Comparison of ENCODE assay signal across 10 mouse cellular contexts in genomic region chr2:112591451-112591871, GRCm38 (mm10).
DNase-seq lines count a peak whose midpoint lies in the region; ATAC-seq and TF ChIP-seq lines count a peak whose summit lies in the region.
"Had no signal": no experiment of that assay in that cellular context is flagged by ENCODE, and none has a peak within 500 bp of the region (broad histone marks: within the 10 kb centered on the region; RNA-seq: fewer than 3 reads in every experiment).

No protein-coding gene starts in this region.

- peak; percentile 36; the same call in 1 of the 2 replicates for ATAC-seq in forebrain, embryonic 13.5 days
- ATAC-seq in forebrain, embryonic 12.5 days (ENCODE audit: low FRiP score), result no peak
- no peak for ATAC-seq in midbrain, embryonic 14.5 days (ENCODE audit: low FRiP score, low TSS enrichment)
- no peak for ATAC-seq in liver, postnatal 0 days

- H3K9me3 ChIP-seq in forebrain, embryonic 13.5 days (replicated peaks), result no peaks in the 10 kb centered on the region
- no peaks in the 10 kb centered on the region for H3K9me3 ChIP-seq in forebrain, embryonic 12.5 days
- H3K9me3 ChIP-seq in ES-E14 (ENCODE audit: control insufficient read depth, insufficient read depth, low read depth, low read length), result no peaks in the 10 kb centered on the region
- H3K9me3 ChIP-seq in midbrain, embryonic 14.5 days (ENCODE audit: control insufficient read depth, low read length), result no peaks in the 10 kb centered on the region
- H3K9me3 ChIP-seq in liver, postnatal 0 days (ENCODE audit: low read length), result no peaks in the 10 kb centered on the region

- no peak for TF ChIP-seq CTCF in liver, postnatal 0 days (IDR thresholded peaks at IDR 0.05; ENCODE audit: low read depth)

- H3K9ac ChIP-seq in forebrain, embryonic 13.5 days, result no peak overlapping the region
- H3K9ac ChIP-seq in forebrain, embryonic 12.5 days, result no peak overlapping the region
- H3K9ac ChIP-seq in ES-E14 (ENCODE audit: insufficient read depth, low read depth, low read length, poor library complexity, severe bottlenecking), result 0 out of 2 replicates have a peak overlapping the region, but pooled peaks have one; percentile 37
- H3K9ac ChIP-seq in midbrain, embryonic 14.5 days (replicated peaks; ENCODE audit: low read length), result no peak overlapping the region
- H3K9ac ChIP-seq in liver, postnatal 0 days (replicated peaks), result no peak overlapping the region
- H3K9ac ChIP-seq: liver, embryonic 14.5 days had no signal

- in situ Hi-C loops in ES-E14 (cut with MboI; ENCODE audit: low sequenced_read_pairs in 2 of 2, unreplicated experiment in 2 of 2), result no loop called here

- DNase-seq in ES-E14 (ENCODE audit: low read depth, low spot score), result no peak
- peak; percentile 87 to 89 for DNase-seq in cerebellum, postnatal 10 days
- DNase-seq in kidney, postnatal 36 days, result peak; percentile 31 to 58
- peak; percentile 53 for DNase-seq in midbrain, embryonic 14.5 days
- DNase-seq in liver, postnatal 0 days, result no peak
- DNase-seq in natural killer cell, adult 2 months (ENCODE audit: low spot score in 2 of 2), result no peak

- no peak overlapping the region for H3K4me3 ChIP-seq in forebrain, embryonic 13.5 days
- no peak overlapping the region for H3K4me3 ChIP-seq in forebrain, embryonic 12.5 days (replicated peaks)
- no peak overlapping the region for H3K4me3 ChIP-seq in ES-E14 (ENCODE audit: insufficient read depth in 1 of 2, low read depth in 1 of 2, low read length in 2 of 2, poor library complexity in 1 of 2, severe bottlenecking in 1 of 2)
- no peak overlapping the region for H3K4me3 ChIP-seq in midbrain, embryonic 14.5 days (replicated peaks; ENCODE audit: low read depth, low read length)
- no peak overlapping the region for H3K4me3 ChIP-seq in liver, postnatal 0 days (ENCODE audit: low read depth, low read length)
- H3K4me3 ChIP-seq: heart, adult 2 months had no signal

- H3K4me2 ChIP-seq in forebrain, embryonic 13.5 days, result no peak overlapping the region
- H3K4me2 ChIP-seq in forebrain, embryonic 12.5 days, result no peak overlapping the region
- H3K4me2 ChIP-seq in midbrain, embryonic 14.5 days (ENCODE audit: low read length), result no peak overlapping the region
- H3K4me2 ChIP-seq in liver, postnatal 0 days (ENCODE audit: low read depth, low read length), result no peak overlapping the region

- peak overlapping the region; percentile 44 for H3K27ac ChIP-seq in forebrain, embryonic 13.5 days
- H3K27ac ChIP-seq in forebrain, embryonic 12.5 days, result no peak overlapping the region
- H3K27ac ChIP-seq in ES-E14 (ENCODE audit: insufficient read depth, low read depth, low read length, poor library complexity, severe bottlenecking), result no peak overlapping the region
- H3K27ac ChIP-seq in midbrain, embryonic 14.5 days (replicated peaks; ENCODE audit: low read depth, low read length), result peak overlapping the region; percentile 3; the same call in 1 of the 2 replicates
- no peak overlapping the region for H3K27ac ChIP-seq in liver, postnatal 0 days (ENCODE audit: low read depth)
- H3K27ac ChIP-seq: heart, adult 2 months; liver, embryonic 14.5 days had no signal

- H3K27me3 ChIP-seq in forebrain, embryonic 13.5 days, result no peaks in the 10 kb centered on the region
- no peaks in the 10 kb centered on the region for H3K27me3 ChIP-seq in forebrain, embryonic 12.5 days
- no peaks in the 10 kb centered on the region for H3K27me3 ChIP-seq in midbrain, embryonic 14.5 days (ENCODE audit: control insufficient read depth, insufficient read depth, low read length)
- no peaks in the 10 kb centered on the region for H3K27me3 ChIP-seq in liver, postnatal 0 days (ENCODE audit: insufficient read depth, low read length)

- H3K36me3 ChIP-seq in forebrain, embryonic 13.5 days (ENCODE audit: poor library complexity, severe bottlenecking), result no peaks in the 10 kb centered on the region
- H3K36me3 ChIP-seq in forebrain, embryonic 12.5 days (replicated peaks), result no peaks in the 10 kb centered on the region
- H3K36me3 ChIP-seq in ES-E14 (ENCODE audit: control insufficient read depth, insufficient read depth, low read length, poor library complexity, severe bottlenecking), result no peaks in the 10 kb centered on the region
- H3K36me3 ChIP-seq in midbrain, embryonic 14.5 days (ENCODE audit: control insufficient read depth, insufficient read depth, low read length), result no peaks in the 10 kb centered on the region
- H3K36me3 ChIP-seq in liver, postnatal 0 days (replicated peaks; ENCODE audit: insufficient read depth, low read length), result no peaks in the 10 kb centered on the region; the same call in 1 of the 2 replicates

- peaks cover 4% of the 10 kb centered on the region; the same call in 1 of the 2 replicates for H3K4me1 ChIP-seq in forebrain, embryonic 13.5 days
- 0 out of 2 replicates have a peak, but pooled peaks cover 4% of the 10 kb centered on the region for H3K4me1 ChIP-seq in forebrain, embryonic 12.5 days
- 0 out of 4 replicates have a peak, but pooled peaks cover 0 to 1% of the 10 kb centered on the region in 2 experiments for H3K4me1 ChIP-seq in ES-E14 (ENCODE audit: control insufficient read depth in 2 of 2, insufficient read depth in 2 of 2, low read length in 2 of 2, poor library complexity in 1 of 2)
- no peaks in the 10 kb centered on the region for H3K4me1 ChIP-seq in midbrain, embryonic 14.5 days (ENCODE audit: control insufficient read depth, insufficient read depth, low read length)
- H3K4me1 ChIP-seq in liver, postnatal 0 days (ENCODE audit: insufficient read depth), result no peaks in the 10 kb centered on the region

- WGBS in forebrain, embryonic 13.5 days, result 23% methylated on average over 6 of the region's 6 CpGs
- WGBS in forebrain, embryonic 12.5 days, result 45% methylated on average over 6 of the region's 6 CpGs
- 17% methylated on average over 6 of the region's 6 CpGs for WGBS in midbrain, embryonic 14.5 days
- WGBS in liver, postnatal 0 days (ENCODE audit: insufficient replicate concordance), result 71% methylated on average over 6 of the region's 6 CpGs

- TF ChIP-seq EP300 in liver, postnatal 0 days (IDR thresholded peaks at IDR 0.05; ENCODE audit: low read depth), result no peak

TF ChIP-seq in ES-E14, 5 proteins besides CTCF, POLR2A, EP300 and RAD21:
- TF ChIP-seq HCFC1 (IDR thresholded peaks at IDR 0.05; ENCODE audit: borderline replicate concordance, insufficient read depth, low read length), result no peak
- no peak for TF ChIP-seq CHD2 (IDR thresholded peaks at IDR 0.05; ENCODE audit: low read depth, low read length)
- TF ChIP-seq ZC3H11A (IDR thresholded peaks at IDR 0.05; ENCODE audit: borderline replicate concordance, low read depth, low read length), result no peak
- TF ChIP-seq ZNF384 (IDR thresholded peaks at IDR 0.05; ENCODE audit: low read depth, low read length), result no peak
- no peak for TF ChIP-seq MAFK (IDR thresholded peaks at IDR 0.05; ENCODE audit: insufficient read depth, low read depth, low read length)

Comparison
In these comparisons a context has a peak if more than half of its experiments do, and no peak if none do; other contexts are left out.
1. H3K27ac ChIP-seq: peak in forebrain, embryonic 13.5 days (single experiment) and midbrain, embryonic 14.5 days (single experiment); none in forebrain, embryonic 12.5 days (single experiment), ES-E14 (single experiment) and liver, postnatal 0 days (single experiment).
2. DNase-seq: peak in cerebellum, postnatal 10 days (2 of 2), kidney, postnatal 36 days (2 of 2) and midbrain, embryonic 14.5 days (single experiment); none in ES-E14 (single experiment), liver, postnatal 0 days (single experiment) and natural killer cell, adult 2 months (0 of 2).